Mouse (Mus musculus): ENCODE measurements at regions not wholly inside any gene's neighbourhood (a gene's known extent, or its start where the extent isn't known, plus 50 kb on each side); places are given as distances from the start of the nearest gene placed in this dataset.

DNA sequence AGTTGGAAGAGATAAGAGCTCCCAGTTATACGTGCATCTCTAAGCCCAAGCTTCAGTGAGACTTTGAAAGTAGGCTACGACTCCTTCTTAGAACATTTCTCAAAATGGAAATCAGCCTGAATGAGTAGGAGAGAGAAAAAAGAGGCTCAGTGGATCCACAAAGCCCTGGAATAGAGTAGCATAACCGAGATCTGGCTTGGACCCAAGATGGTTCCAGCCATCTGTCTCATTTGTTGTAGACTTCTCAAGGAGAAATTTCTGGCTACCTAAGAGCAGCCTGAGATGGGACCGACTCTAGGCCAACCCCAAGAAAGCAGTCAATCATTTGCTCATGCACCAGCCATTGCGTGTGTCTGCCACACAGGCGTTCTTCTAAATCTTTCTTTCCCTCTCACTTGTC, 78.1 kb upstream of the Sox2 start:
- no peak for TF ChIP-seq CTCF (IDR thresholded peaks at IDR 0.05; ENCODE audit: control insufficient read depth, insufficient read depth, insufficient read length)
- no peak for TF ChIP-seq MAX (IDR thresholded peaks at IDR 0.05)
- no peak for TF ChIP-seq USF1 (IDR thresholded peaks at IDR 0.05; ENCODE audit: low read depth)
- TF ChIP-seq CEBPB (IDR thresholded peaks at IDR 0.05; ENCODE audit: low read depth), result no peak
